Mouse (Mus musculus): Measurements from ENCODE around the gene Best1. TPM values are rescaled to one million over a fixed set of nuclear protein-coding genes. Genes with fewer than 3 reads are reported as not detected.

Best1 gene
- total and polyA plus RNA-seq, 2 experiments from 2014 or later: 2.9 to 4.1 TPM

- no peak overlapping the region for H3K4me3 ChIP-seq (ENCODE audit: low read depth, low read length)
- DNase-seq (ENCODE audit: low spot score): no peak
- no peaks in the 10 kb centered on the region for H3K36me3 ChIP-seq (ENCODE audit: insufficient read depth, low read length)
- no peak overlapping the region for H3K9ac ChIP-seq (replicated peaks; ENCODE audit: low read length, poor library complexity, severe bottlenecking)
- ATAC-seq (ENCODE audit: low FRiP score): no peak
- 76% methylated on average over 13 of the region's 13 CpGs for WGBS
- no peak for TF ChIP-seq CTCF (IDR thresholded peaks at IDR 0.05)
- no peak overlapping the region for H3K4me2 ChIP-seq (ENCODE audit: low read depth, low read length, poor library complexity, severe bottlenecking)
- H3K27me3 ChIP-seq (ENCODE audit: insufficient read depth, low read length): no peaks in the 10 kb centered on the region
- no peaks in the 10 kb centered on the region for H3K9me3 ChIP-seq (ENCODE audit: low read length)
- no peaks in the 10 kb centered on the region for H3K4me1 ChIP-seq (ENCODE audit: insufficient read depth, low read length)
- no peak overlapping the region for H3K27ac ChIP-seq (ENCODE audit: low read depth, low read length)
These were observed 62.6 kb downstream of the Best1 start for GRCm38 (mm10) chr19:9938824-9939303.

- WGBS: 83% methylated on average over 6 of the region's 6 CpGs
- H3K4me2 ChIP-seq (ENCODE audit: low read depth, low read length, poor library complexity, severe bottlenecking): no peak overlapping the region
- ATAC-seq (ENCODE audit: low FRiP score) (no peak), DNase-seq (ENCODE audit: low spot score) (no peak)
- no peaks in the 10 kb centered on the region for H3K4me1 ChIP-seq (ENCODE audit: insufficient read depth, low read length)
- H3K27ac ChIP-seq (ENCODE audit: low read depth, low read length): no peak overlapping the region
- H3K9ac ChIP-seq (replicated peaks; ENCODE audit: low read length, poor library complexity, severe bottlenecking): no peak overlapping the region
- TF ChIP-seq CTCF (IDR thresholded peaks at IDR 0.05): no peak
- no peaks in the 10 kb centered on the region for H3K27me3 ChIP-seq (ENCODE audit: insufficient read depth, low read length)
- H3K9me3 ChIP-seq (ENCODE audit: low read length): no peaks in the 10 kb centered on the region
- H3K4me3 ChIP-seq (ENCODE audit: low read depth, low read length): no peak overlapping the region
- H3K36me3 ChIP-seq (ENCODE audit: insufficient read depth, low read length): no peaks in the 10 kb centered on the region
These were observed 63.1 kb downstream of the Best1 start for GRCm38 (mm10) chr19:9938156-9938823.

GRCm38 (mm10) chr19:9937428-9937827, 64.0 kb downstream of the Best1 start:
- TF ChIP-seq CTCF (IDR thresholded peaks at IDR 0.05): no peak
- Histone ChIP-seq H3K27me3 (ENCODE audit: insufficient read depth, low read length) (no peaks in the 10 kb centered on the region), H3K27ac (ENCODE audit: low read depth, low read length) (no peak overlapping the region), H3K4me3 (ENCODE audit: low read depth, low read length) (no peak overlapping the region), H3K4me2 (ENCODE audit: low read depth, low read length, poor library complexity, severe bottlenecking) (no peak overlapping the region), H3K9ac (replicated peaks; ENCODE audit: low read length, poor library complexity, severe bottlenecking) (no peak overlapping the region), H3K36me3 (ENCODE audit: insufficient read depth, low read length) (no peaks in the 10 kb centered on the region), H3K9me3 (ENCODE audit: low read length) (no peaks in the 10 kb centered on the region), H3K4me1 (ENCODE audit: insufficient read depth, low read length) (no peaks in the 10 kb centered on the region)
- no peak for ATAC-seq (ENCODE audit: low FRiP score)
- DNase-seq (ENCODE audit: low spot score): no peak
- 61% methylated on average over 5 of the region's 5 CpGs for WGBS

- no peaks in the 10 kb centered on the region for H3K27me3 ChIP-seq (ENCODE audit: insufficient read depth, low read length)
- no peak for ATAC-seq (ENCODE audit: low FRiP score)
- no peaks in the 10 kb centered on the region for H3K4me1 ChIP-seq (ENCODE audit: insufficient read depth, low read length)
- 77% methylated on average over 5 of the region's 5 CpGs for WGBS
- no peak overlapping the region for H3K9ac ChIP-seq (replicated peaks; ENCODE audit: low read length, poor library complexity, severe bottlenecking)
- no peaks in the 10 kb centered on the region for H3K36me3 ChIP-seq (ENCODE audit: insufficient read depth, low read length)
- H3K27ac ChIP-seq (ENCODE audit: low read depth, low read length): no peak overlapping the region
- DNase-seq (ENCODE audit: low spot score): no peak
- no peaks in the 10 kb centered on the region for H3K9me3 ChIP-seq (ENCODE audit: low read length)
- no peak overlapping the region for H3K4me2 ChIP-seq (ENCODE audit: low read depth, low read length, poor library complexity, severe bottlenecking)
- no peak overlapping the region for H3K4me3 ChIP-seq (ENCODE audit: low read depth, low read length)
- no peak for TF ChIP-seq CTCF (IDR thresholded peaks at IDR 0.05)
These were observed 64.9 kb downstream of the Best1 start for GRCm38 (mm10) chr19:9936579-9936978.

Other genes starting within 250 kb of the Best1 start
- not detected in 2 replicates for gene Scgb2a2, start 154.1 kb downstream of the Best1 start, total RNA-seq (2014; rRNA removed)
- not detected in 2 replicates for gene Scgb2a2, start 154.1 kb downstream of the Best1 start, polyA plus RNA-seq (2015; fragmentation: Nextera tagmentation; extraction: Ambion mirVana)
- 11.0 and 20.0 TPM in 2 replicates for gene Incenp, start 102.1 kb downstream of the Best1 start, total RNA-seq (2014; rRNA removed)
- gene Incenp, start 102.1 kb downstream of the Best1 start, polyA plus RNA-seq (2015; fragmentation: Nextera tagmentation; extraction: Ambion mirVana): 13.3 and 13.8 TPM in 2 replicates
- 337 and 436 TPM in 2 replicates for gene Fth1, start 21.0 kb downstream of the Best1 start, total RNA-seq (2014; rRNA removed)
- gene Fth1, start 21.0 kb downstream of the Best1 start, polyA plus RNA-seq (2015; fragmentation: Nextera tagmentation; extraction: Ambion mirVana): 2,585 and 2,689 TPM in 2 replicates
- 20.6 and 23.3 TPM in 2 replicates for gene Rab3il1, start within 50 bp of the Best1 start, total RNA-seq (2014; rRNA removed)
- 21.7 and 23.5 TPM in 2 replicates for gene Rab3il1, start within 50 bp of the Best1 start, polyA plus RNA-seq (2015; fragmentation: Nextera tagmentation; extraction: Ambion mirVana)
- gene Fads3, start 39.9 kb upstream of the Best1 start, total RNA-seq (2014; rRNA removed): 74.6 and 92.8 TPM in 2 replicates
- gene Fads3, start 39.9 kb upstream of the Best1 start, polyA plus RNA-seq (2015; fragmentation: Nextera tagmentation; extraction: Ambion mirVana): 38.8 and 39.2 TPM in 2 replicates
- 278 and 306 TPM in 2 replicates for gene Fads2, start 100.1 kb upstream of the Best1 start, total RNA-seq (2014; rRNA removed)
- gene Fads2, start 100.1 kb upstream of the Best1 start, polyA plus RNA-seq (2015; fragmentation: Nextera tagmentation; extraction: Ambion mirVana): 260 and 275 TPM in 2 replicates
- gene Fads1, start 181.3 kb upstream of the Best1 start, total RNA-seq (2014; rRNA removed): 180 and 184 TPM in 2 replicates
- 150 and 153 TPM in 2 replicates for gene Fads1, start 181.3 kb upstream of the Best1 start, polyA plus RNA-seq (2015; fragmentation: Nextera tagmentation; extraction: Ambion mirVana)
- gene Tmem258, start 202.4 kb upstream of the Best1 start, total RNA-seq (2014; rRNA removed): 61.4 and 84.7 TPM in 2 replicates
- gene Tmem258, start 202.4 kb upstream of the Best1 start, polyA plus RNA-seq (2015; fragmentation: Nextera tagmentation; extraction: Ambion mirVana): 279 and 299 TPM in 2 replicates
- gene Fen1, start 202.5 kb upstream of the Best1 start, total RNA-seq (2014; rRNA removed): 19.8 and 20.9 TPM in 2 replicates
- gene Fen1, start 202.5 kb upstream of the Best1 start, polyA plus RNA-seq (2015; fragmentation: Nextera tagmentation; extraction: Ambion mirVana): 20.5 and 21.8 TPM in 2 replicates
- 1.7 and 2.2 TPM in 2 replicates for gene Myrf, start 239.1 kb upstream of the Best1 start, total RNA-seq (2014; rRNA removed)
- 0.91 and 0.94 TPM in 2 replicates for gene Myrf, start 239.1 kb upstream of the Best1 start, polyA plus RNA-seq (2015; fragmentation: Nextera tagmentation; extraction: Ambion mirVana)